Mouse (Mus musculus) WW6 (cell line): ENCODE data around the gene Cpt1a.

Experiments
- DNase-seq: peaks from one replicate; pipeline ENCODE4 v3.0.0-alpha.2; 2013; ENCODE audit warnings: low read depth, low spot score

The Cpt1a gene

DNA sequence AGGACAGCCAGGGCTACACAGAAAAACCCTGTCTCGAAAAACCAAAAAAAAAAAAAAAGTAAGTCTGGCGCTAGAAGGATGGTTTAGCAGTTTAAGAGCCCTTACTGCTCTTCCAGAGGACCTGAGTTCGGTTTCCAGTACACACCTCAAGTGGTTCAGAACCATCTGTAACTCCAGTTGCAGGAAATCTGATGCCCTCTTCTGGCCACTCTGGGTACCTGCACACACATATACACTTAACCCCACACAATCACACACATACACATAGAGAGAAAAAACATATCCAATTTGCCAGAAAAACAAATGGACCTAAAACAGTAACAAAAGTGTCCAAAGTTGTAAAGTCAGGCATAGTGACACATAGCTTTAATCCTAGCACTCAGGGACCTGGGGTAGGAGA lies 43.0 kb downstream of the Cpt1a start:
- no peak for DNase-seq

DNA sequence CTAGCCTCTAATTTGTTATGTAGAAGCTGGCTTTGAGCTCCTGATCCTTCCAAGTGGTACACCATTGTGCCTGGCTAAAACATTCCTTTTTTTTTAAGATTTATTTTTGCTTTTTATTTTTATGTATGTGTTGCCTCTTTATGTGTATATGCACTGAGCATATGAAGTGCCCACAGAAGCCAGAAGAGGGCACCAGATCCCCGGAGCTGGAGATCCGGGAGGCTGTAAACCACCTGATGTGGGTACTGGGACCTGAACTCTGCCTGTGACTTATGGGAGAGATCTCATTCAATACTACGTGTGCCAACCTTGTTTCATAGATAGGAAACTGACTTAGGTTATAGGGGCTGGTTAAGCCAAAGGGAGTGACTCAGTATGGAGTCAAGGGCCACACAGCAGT lies 46.1 kb downstream of the Cpt1a start:
- no peak for DNase-seq

DNA sequence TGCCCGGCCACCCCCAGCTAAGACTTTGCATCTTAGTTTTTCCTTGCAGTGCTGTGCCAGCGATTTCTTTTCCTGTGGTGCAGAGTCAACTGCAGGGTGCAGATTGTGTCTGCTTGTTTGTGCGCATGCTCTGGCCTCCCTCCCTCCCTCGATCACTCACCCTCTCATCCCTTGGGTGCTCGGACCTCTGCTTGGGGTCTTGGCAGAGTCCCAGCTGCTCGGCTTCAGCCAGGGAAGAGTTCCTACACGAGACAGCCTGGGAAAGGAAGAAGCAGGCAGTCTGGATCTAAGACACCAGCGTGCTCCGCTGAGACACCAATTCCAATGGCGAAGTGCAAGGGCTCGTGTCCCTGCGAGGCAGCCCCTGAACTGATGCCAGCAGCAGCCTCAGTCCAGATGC lies 51.2 kb downstream of the Cpt1a start:
- DNase-seq: no peak

DNA sequence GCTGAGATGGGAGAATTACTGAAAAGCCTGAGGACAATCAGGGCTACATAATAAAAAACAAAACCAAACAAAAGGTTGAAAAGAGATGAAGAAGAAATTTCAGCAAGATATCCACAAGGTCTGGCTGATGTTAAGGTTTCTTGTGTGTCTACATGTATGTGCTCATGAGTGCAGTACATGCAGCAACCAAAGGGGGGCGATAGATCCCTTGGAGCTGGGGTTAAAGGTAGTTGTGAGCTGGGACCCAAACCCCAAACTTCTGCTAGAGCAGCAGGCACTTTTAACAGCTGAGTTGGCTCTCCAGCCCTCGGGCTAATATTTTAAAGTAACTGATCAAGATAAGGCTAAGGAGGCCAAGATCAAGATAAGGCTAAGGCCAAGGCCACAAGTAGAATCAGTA lies 51.9 kb downstream of the Cpt1a start:
- peak; percentile 43 for DNase-seq

DNA sequence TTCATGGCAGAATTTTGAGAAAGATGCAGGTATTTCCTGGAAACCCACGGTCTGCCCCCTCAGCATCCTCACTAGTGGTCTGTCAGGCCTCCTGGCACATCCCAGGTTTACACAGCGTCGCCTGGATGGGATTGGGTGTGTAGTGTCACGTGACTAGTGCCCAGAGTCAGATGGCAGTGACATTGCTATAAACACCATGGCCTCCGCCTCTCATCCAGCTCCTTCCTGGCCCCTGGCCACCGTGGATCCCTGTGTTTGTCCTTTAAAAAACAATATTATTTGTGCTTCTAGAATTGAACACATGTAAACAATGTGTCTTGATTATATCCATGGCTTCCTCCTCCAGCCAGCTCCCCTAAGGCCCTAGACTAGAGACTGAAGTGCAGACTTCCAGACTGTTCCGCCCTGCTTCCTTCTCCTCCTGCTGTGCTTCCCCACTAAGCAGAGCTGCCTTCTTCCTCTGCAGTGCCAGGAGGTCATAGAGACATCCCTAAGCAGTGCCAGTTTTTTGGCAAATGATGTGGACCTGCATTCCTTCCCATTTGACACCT lies 53.9 kb downstream of the Cpt1a start:
- DNase-seq: no peak

DNA sequence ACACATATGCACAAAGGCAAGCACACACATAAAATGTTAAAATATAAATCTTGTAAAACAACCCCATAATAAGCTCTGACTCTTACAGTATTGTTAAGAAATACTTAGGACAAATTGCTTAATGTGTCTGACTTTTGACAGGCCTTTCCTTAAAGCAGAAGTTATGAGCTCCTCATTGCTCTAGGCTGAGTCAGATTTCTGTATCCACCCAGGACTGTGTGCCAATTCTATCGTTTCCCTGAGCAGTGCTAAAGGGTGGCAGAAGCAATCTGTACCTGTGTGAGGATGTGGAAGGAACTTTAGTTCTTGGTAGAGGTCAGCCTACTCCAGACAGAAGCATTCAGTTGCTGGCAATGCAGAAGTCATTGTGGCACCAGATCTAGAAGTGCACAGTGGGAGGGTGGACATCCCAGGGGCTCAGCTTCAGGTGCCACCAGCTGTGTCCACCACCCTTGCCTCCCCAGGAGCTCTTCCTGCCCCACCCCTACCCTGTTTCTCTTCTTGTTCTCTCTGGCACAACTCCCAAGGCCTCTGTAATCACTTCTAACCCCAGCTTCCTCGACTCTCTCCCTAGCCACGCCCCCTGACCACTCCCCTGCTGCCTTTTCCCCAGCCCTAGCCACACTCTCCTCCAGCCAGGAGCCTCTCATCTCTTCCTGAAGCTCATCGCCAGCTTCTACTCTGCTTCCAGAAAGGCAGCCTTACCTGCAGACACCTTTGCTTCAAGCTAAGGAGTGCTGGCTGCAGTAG lies 55.0 kb downstream of the Cpt1a start:
- no peak for DNase-seq

DNA sequence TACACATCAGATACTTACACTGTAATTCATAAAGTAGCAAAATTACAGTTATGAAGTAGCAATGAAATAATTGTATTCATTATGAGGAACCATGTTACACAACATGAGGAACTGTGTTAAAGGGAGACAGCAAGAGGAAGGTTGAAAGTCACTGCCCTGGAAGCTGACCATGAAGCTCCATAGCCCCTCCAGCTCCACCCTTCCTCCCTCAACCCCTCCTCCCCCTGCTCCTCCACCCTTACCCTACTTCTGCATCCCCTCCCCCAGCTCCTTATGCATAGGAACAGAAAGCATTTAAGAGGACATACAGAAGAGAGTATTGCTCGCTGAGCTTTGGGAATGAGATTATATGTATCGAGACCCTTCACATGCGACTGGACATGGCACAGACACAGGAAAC lies 56.5 kb downstream of the Cpt1a start:
- DNase-seq: no peak

DNA sequence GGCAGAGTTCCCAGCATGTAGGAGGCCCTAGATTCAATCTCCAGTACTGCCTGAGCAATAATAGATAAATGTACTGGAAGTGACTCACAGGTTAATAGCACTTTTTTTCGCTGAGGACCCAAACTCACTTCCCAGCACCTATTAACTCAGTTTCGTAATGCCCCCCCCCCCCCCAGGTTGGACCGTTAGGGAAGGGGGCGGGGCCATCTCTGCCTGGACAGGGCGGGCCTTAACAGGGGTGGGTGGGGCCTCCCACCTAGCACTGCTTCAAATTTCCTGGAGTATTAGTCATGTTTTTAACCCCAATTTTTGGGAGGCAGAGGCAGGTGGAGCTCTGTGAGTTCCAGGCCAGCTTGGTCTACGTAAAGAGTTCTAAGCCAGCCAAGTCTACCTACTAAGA lies 65.9 kb downstream of the Cpt1a start:
- DNase-seq: no peak

DNA sequence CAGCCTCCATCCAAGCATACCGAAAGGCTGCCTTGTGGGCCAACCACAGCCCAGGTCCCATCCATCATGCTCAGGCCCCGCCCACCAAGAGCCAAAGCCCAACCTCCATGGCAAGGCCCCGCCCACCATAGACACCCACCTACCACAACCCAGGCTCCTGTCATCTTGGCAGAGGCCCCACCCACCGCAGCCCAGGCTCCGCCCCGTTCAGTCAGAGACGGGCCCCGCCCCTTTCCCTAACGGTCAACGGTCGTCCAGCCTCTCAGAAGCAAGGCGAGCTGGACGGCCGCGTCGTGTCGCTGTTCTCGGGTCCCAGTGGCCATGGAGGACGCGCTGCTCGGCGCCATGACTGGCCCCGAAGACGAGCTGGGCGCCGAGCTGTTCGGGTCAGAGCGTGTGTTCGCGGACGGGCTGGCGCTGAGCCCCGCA lies 66.5 kb downstream of the Cpt1a start, which contains the start of gene Tesmin:
TSS of gene Tesmin (plus strand) at position 229 of the 429 bp plus-strand sequence.
- DNase-seq: peak; percentile 89

DNA sequence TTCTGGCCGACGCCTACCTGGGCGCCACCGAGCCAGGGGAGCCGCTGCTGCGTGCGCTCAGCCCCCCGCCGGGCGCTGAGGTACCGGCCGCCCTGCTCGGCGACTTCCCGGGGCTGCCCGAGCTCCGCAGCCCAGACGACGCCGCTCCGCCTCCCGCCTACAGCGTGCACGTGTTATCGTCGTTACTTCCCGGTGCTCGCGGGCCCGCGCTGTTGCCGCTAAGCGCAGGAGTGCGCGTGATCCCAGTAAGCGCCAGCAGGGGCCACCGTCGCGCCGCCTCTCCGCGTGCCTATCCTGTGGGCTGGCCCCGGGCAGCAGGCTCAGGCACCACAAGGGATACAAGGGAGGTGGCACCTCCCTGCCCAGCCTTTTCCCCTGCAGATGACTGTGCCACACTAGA lies 67.0 kb downstream of the Cpt1a start:
- DNase-seq: peak; percentile 61

DNA sequence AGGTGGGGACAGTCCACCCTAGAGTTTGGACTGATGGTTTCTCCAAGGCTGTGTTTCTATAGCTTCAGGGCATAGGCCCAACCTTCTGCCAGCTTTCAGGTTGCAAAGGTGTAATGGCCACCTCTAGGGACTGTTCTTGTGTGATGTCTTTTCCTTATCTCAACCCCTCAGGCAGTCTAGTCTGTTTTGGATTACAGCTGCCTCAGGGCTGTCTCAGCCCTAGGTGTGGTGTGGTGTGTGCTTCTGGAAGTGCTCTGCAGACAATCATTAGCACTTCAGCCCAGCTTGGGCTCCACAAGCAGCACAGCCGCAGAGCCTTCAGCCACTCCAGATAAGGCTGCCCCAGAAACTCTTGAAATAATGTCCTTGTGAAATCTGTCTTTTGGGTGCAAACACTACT lies 70.2 kb downstream of the Cpt1a start:
- no peak for DNase-seq

DNA sequence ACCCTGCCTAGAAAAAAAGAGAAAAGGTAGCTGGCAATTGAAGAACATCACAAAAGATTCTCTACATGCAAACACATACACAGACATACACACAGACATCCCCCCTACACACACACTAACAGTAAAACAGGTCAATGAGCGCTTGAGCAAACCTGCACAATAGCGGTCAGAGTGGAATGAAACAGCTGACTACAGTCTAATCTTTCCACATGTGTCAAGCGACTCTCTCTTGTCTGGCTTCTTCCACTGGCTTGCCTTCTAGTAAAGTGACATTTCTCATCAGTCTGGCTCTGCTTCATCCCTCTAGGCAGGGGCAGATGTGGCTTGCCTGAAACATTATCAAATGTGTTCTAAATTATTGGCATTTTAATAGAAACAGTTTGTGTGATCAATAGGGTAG lies 72.1 kb downstream of the Cpt1a start:
- no peak for DNase-seq

DNA sequence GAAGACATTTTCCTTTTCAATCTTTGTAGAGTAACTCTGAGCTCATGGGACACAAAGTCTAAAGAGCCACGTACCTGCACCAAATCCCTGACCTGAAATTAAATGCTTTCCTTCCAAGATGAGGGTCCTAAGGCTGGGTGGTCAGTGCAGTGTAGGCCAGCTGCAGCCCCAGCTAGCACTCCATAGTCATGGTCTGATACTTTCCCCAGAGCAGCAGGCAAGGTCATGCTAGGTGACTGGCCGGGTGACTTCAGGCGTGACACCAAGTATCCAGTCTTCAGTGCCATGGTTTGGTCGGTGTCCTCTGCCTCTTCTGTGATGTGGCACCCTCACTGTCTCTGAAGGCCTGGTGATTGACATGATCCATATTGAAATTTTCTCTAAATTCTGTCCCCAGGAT lies 77.9 kb downstream of the Cpt1a start:
- DNase-seq: no peak

DNA sequence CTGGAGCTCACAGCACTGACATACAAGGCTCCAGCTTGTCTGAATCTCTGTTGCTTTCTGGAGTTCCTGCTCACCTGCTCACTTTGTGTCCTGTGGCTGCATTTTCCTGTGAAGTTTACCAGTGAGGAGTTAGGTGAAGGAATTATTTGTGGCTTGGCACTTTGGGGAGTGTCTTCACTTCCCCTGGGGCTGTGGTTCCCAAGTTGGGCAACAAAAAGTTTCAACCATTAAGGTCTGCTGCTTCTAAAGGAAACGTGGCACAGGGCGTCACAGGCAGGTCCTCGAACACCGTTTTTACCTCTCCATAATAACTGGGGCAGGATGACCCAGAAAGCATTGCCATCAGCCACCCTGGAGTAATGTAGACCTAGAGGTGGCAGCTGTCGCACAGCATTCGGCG lies 79.4 kb downstream of the Cpt1a start:
- DNase-seq: no peak

DNA sequence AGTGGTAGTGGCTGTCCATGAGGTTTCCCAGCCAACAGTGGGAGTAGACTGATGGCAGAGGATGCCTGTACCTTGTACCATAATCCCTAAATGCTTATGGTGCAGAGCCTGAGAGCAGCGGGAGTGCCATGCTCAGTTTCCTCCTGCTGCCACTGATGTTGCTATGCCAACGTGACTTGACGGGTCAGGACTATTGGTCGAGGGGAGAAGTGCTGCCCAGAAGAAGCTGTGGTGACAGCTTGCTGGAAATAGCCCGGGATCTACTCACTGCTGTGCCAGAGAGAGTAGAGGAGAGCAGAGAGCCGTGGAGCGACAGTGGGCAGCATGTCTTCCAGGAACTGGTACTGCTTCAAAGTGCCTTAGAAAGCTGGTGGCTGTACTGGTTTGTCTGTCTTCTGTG lies 79.8 kb downstream of the Cpt1a start:
- no peak for DNase-seq

DNA sequence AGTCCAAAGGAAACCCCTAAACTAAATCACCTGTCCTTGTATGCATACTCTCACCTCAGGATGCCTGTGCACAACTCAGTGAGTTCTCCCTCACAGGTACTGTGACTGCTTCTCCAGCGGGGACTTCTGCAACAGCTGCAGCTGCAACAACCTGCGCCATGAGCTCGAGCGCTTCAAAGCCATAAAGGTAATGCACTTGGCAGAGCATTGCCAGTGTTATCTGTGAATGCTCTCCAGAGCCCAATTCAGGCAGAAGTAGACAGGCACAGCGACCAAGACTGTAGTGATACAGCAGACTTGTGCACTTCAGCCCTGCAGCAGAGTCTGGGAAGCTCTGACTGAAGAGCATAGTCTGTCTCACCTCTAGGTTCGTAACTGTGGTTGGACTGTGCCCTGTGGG lies 80.3 kb downstream of the Cpt1a start:
- no peak for DNase-seq

DNA sequence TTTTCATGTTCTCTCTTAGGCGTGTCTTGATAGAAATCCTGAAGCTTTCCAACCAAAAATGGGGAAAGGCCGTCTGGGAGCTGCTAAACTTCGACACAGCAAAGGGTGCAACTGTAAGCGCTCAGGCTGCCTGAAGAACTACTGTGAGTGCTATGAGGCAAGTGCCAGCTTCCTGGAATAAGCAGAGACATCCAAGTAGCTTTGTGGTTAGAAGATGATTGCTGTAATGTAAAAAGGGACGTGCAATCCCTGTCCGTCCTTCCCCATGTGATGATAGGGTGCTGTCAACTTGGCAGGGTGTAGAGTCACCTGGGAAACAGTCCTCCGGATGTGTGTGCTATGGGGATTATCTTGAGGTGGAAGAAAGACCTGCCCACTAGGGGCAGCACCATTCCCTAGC lies 81.9 kb downstream of the Cpt1a start:
- DNase-seq: no peak

DNA sequence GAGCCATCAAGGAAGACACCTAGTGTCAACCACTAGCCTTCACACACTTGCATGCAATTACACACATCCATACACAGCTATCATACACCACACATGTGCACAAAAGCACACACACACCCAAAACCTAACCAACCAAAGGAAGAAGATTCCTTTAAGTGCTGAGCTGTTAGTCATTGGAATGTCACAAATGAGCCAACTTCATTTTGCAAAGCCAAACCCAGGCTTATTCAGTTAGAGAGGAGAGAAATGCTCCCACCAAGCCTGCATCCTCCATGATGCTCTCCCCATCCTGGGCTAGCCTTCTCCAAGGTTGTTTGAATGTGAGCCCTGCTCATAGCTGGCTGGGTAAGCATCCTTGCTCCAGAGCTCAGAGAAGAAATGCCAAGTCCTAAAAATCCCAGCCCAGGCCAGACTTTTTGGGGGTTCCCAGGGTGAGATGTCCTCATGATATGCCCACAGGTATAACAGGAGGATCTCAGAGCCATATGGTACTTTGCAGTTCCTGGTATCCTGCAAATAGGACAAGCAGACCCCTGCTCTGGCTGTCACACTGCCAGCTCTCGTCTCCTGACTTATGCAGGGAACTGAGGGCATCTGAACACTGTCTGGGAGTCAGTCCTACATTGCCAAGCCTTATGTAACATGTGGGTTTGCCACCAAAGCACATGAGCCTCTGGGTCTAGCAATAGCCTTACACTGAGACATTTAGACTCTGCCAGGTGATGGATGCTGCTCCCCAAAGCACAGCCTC lies 83.6 kb downstream of the Cpt1a start:
- no peak for DNase-seq

DNA sequence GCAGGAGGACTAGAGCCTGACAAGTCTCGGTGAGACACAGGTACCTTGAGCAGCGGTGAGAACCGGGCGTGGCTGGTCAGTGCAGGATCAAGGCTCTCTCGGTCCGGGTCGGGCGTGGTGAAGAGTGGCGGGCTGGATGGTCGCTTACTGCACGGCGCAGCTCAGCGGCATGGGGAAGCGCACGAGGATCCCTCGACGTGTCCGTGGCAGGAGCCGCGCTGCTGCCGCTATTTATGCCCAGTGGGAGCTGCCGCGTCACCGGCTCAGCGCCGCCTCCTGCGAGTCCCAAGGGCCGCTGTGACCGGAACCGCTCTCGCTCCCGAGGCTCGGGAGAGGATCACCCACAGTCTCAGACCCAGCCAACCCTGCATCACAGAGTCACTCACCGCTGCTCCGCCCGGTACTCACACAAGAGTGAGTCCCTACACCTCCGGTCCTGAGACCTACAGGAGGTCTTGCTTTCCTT lies 92.2 kb downstream of the Cpt1a start, which contains the start of gene Gal:
TSS of gene Gal (minus strand) at position 277 of the 466 bp plus-strand sequence.
- no peak for DNase-seq

DNA sequence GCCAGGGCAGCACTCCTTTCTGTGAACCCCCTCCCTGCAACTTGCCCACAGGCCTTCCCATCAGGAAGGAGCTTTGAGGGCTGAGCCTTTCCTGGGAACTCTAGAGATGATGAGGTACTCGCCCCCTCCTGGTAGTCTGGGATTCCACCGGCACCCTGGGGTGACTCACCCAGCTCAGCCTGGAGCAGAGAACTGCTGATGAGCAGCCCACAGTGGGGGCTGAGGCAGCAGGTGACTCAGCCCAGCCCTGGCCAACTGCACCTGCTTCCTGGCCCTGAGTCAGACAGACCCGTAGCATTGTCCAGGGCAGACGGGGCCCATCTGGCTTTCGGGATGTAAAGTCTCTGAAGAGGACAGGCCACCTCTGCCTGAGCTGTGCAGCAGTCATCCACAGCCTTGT lies 97.1 kb downstream of the Cpt1a start:
- no peak for DNase-seq

DNA sequence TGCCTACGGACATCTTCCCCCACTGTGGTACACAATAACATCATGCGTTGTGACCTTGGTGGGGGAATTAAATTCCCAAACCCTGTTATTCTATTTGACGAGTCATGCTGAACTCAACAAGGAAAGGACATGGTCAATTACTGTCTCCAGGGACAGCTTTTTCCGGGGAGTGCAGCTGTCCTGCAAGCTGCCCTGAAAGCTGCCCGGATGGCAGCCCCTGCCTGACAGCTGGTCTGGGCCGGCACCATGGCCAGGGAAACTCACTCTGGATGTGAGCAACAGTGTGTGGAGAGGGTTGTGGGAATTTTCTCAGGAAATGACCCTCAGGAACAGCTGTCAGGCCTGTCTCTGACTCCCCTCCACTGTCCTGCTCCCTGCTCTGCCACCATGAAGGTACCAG lies 100.4 kb downstream of the Cpt1a start:
- no peak for DNase-seq

DNA sequence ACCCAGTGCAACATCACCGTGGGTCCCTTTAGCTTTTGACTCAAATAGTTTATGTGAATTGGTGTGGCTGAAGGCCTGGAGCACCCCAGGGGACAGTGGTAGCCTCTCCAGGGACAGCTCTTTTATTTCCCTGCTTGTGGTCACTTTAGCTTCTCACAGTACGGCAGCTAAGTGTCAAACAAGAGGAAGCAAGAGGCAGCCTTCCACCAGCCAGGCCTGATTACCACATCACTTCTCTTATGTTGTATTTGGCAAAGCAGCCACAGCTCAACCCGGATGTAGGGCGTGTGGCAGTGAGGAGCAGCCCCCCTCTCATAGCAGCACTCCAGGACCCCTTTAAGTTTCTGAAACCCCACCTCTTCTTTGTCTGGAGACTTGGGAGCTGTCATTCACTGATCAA lies 100.8 kb downstream of the Cpt1a start:
- DNase-seq: no peak

DNA sequence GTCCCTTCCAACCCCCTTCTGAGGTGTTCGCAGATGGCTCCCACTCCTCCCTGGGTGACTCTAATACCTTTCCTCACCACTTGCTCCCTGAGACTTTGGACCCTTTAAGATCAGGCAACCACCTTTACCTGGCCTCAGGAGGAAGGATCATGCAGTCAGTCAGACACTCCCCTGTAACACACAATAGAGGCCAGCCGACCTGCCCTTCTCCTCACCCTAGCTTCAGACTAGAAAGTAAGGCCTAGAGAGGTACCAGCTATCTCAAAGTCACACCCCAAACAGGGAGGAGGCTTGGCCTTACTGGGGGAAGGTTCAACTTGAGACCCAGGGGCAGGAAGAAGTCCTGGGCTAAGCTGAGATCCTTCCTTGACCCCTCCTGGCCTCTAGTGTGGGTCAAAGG lies 102.1 kb downstream of the Cpt1a start:
- no peak for DNase-seq
